ENCODE assay signal across 17 mouse cellular contexts in the genomic region with DNA sequence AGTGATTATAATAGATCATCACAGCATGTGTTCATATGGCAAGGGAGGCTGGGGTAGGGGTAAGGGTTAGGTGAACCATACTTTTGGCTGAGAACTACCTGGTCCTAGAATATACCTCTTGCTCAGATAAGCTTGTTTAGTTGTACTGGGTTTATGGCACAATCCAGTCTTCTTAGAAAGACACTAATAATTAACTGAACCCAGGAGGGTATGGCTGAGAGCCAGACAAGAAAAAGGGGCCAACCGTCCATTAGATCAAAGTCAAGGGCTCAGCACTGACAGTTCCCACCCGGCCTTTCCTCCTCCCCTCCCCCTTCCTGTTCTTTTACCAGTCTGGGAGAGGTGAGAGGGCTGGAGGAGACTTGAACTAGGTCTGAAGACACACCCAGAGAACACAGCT.
DNase-seq lines count a peak whose midpoint lies in the region; ATAC-seq lines count a peak whose summit lies in the region.
"Had no signal": no experiment of that assay in that cellular context is flagged by ENCODE, and none has a peak within 500 bp of the region (broad histone marks: within the 10 kb centered on the region; RNA-seq: fewer than 3 reads in every experiment).

No protein-coding gene starts in this region.

- peak; percentile 69 for ATAC-seq in stomach, embryonic 16.5 days (ENCODE audit: insufficient read depth, low FRiP score)
- no peak for ATAC-seq in heart, embryonic 11.5 days (replicated peaks; ENCODE audit: insufficient number of reproducible peaks, low FRiP score, low TSS enrichment)
- ATAC-seq: forebrain, embryonic 14.5 days had no signal

- H3K27ac ChIP-seq in stomach, embryonic 16.5 days (ENCODE audit: low read length): no peak overlapping the region
- H3K27ac ChIP-seq in heart, embryonic 11.5 days (ENCODE audit: low read depth, low read length): no peak overlapping the region
- H3K27ac ChIP-seq: embryonic facial prominence, embryonic 10.5 days had no signal

- 29% methylated on average over 2 of the region's 2 CpGs for WGBS in stomach, embryonic 16.5 days
- WGBS in heart, embryonic 11.5 days (ENCODE audit: insufficient replicate concordance): 38% methylated on average over 2 of the region's 2 CpGs

- no peak overlapping the region for H3K9ac ChIP-seq in stomach, embryonic 16.5 days (ENCODE audit: low read length)
- no peak overlapping the region for H3K9ac ChIP-seq in heart, embryonic 11.5 days (ENCODE audit: low read depth, low read length)

- DNase-seq in adrenal gland, adult 2 months: peak; percentile 27
- DNase-seq in adrenal gland, postnatal 4 days (ENCODE audit: low spot score in 2 of 2): no peak
- DNase-seq in kidney, adult 9 months: peak; percentile 94
- DNase-seq in kidney, postnatal 36 days: peak; percentile 79 to 91
- no peak for DNase-seq in spleen, postnatal 14 days (ENCODE audit: low spot score in 2 of 2)
- DNase-seq in gastrocnemius, postnatal 4 days (ENCODE audit: low spot score in 2 of 2): no peak
- DNase-seq: adrenal gland, adult 8-10 months; cerebellum, adult 11-12 months; cerebellum, postnatal 25 days; lung, adult 18-20 months; right cerebral cortex, adult 18-20 months; spleen, adult 18-20 months; thymus, postnatal 36 days had no signal

- H3K4me3 ChIP-seq in stomach, embryonic 16.5 days (replicated peaks; ENCODE audit: low read length): no peak overlapping the region
- H3K4me3 ChIP-seq in heart, embryonic 11.5 days (ENCODE audit: low read depth, low read length): no peak overlapping the region
- H3K4me3 ChIP-seq: embryonic facial prominence, embryonic 10.5 days had no signal

- H3K36me3 ChIP-seq in stomach, embryonic 16.5 days (ENCODE audit: control insufficient read depth, insufficient read depth, low read length): no peaks in the 10 kb centered on the region
- no peaks in the 10 kb centered on the region for H3K36me3 ChIP-seq in heart, embryonic 11.5 days (ENCODE audit: control insufficient read depth, insufficient read depth, low read length)
- H3K36me3 ChIP-seq: embryonic facial prominence, embryonic 10.5 days had no signal

- H3K9me3 ChIP-seq in stomach, embryonic 16.5 days (replicated peaks; ENCODE audit: control insufficient read depth, low read length): peaks cover 8% of the 10 kb centered on the region; the same call in 1 of the 2 replicates
- no peaks in the 10 kb centered on the region for H3K9me3 ChIP-seq in heart, embryonic 11.5 days (replicated peaks; ENCODE audit: control insufficient read depth, low read length)

- H3K4me2 ChIP-seq in stomach, embryonic 16.5 days (ENCODE audit: low read depth, low read length): no peak overlapping the region
- no peak overlapping the region for H3K4me2 ChIP-seq in heart, embryonic 11.5 days

- no peaks in the 10 kb centered on the region for H3K4me1 ChIP-seq in stomach, embryonic 16.5 days (ENCODE audit: control insufficient read depth, insufficient read depth, low read length)
- no peaks in the 10 kb centered on the region for H3K4me1 ChIP-seq in heart, embryonic 11.5 days (ENCODE audit: control insufficient read depth, insufficient read depth, low read length)
- H3K4me1 ChIP-seq: embryonic facial prominence, embryonic 10.5 days had no signal

- H3K27me3 ChIP-seq in stomach, embryonic 16.5 days (ENCODE audit: control insufficient read depth, insufficient read depth, low read length): no peaks in the 10 kb centered on the region
- no peaks in the 10 kb centered on the region for H3K27me3 ChIP-seq in heart, embryonic 11.5 days (ENCODE audit: control insufficient read depth, insufficient read depth, low read length)

Comparison
In these comparisons a context has a peak if more than half of its experiments do, and no peak if none do; other contexts are left out.
1. DNase-seq: peak in adrenal gland, adult 2 months (single experiment), kidney, adult 9 months (single experiment) and kidney, postnatal 36 days (2 of 2); none in adrenal gland, postnatal 4 days (0 of 2), spleen, postnatal 14 days (0 of 2) and gastrocnemius, postnatal 4 days (0 of 2).